Mouse (Mus musculus) B cell, adult 2 months (primary cell): ENCODE results near the gene Gm20920.
"Not testable (repeated sequence)": the region's sequence is repeated elsewhere in the genome, so short reads cannot be mapped to it uniquely, and the experiment has no call there.

ENCODE experiments used
- DNase-seq, 2 experiments: peaks; one replicate each; pipeline ENCODE4 v3.0.0; 2022

Gm20920 gene

GRCm38 (mm10) chrY:51851820-51852219 is at the start of gene Gm20920:
TSS of gene Gm20920 (plus strand) at chrY:51852120.
- not testable (repeated sequence) for DNase-seq
